Mouse (Mus musculus) thymus, postnatal 25 days (tissue): ENCODE measurements around the gene Taar6.

ENCODE experiments used
- DNase-seq: peaks from one replicate; pipeline ENCODE4 v3.0.0; 2022

Gene Taar6

GRCm38 (mm10) chr10:23985546-23985945 lies at the start of gene Taar6:
TSS of gene Taar6 (minus strand) at chr10:23985646.
- DNase-seq = no peak

GRCm38 (mm10) chr10:24031347-24031746 lies 45.9 kb upstream of the Taar6 start:
- no peak for DNase-seq

- DNase-seq = no peak
These were observed 41.5 kb upstream of the Taar6 start, which contains the start of gene Taar7d for GRCm38 (mm10) chr10:24026922-24027321. TSS of gene Taar7d (plus strand) at chr10:24027222.

GRCm38 (mm10) chr10:24008143-24008542 lies 22.7 kb upstream of the Taar6 start:
- no peak for DNase-seq

- DNase-seq = no peak
These were observed 21.6 kb upstream of the Taar6 start for GRCm38 (mm10) chr10:24007034-24007433.

- DNase-seq = no peak
These were observed 21.0 kb upstream of the Taar6 start for GRCm38 (mm10) chr10:24006442-24006841.

GRCm38 (mm10) chr10:23999639-24000038 lies 14.2 kb upstream of the Taar6 start, which contains the start of gene Taar7b:
TSS of gene Taar7b (plus strand) at chr10:23999939.
- DNase-seq = no peak

- DNase-seq = no peak
These were observed 7.9 kb upstream of the Taar6 start, which contains the start of gene Taar7a for GRCm38 (mm10) chr10:23993381-23993780. TSS of gene Taar7a (minus strand) at chr10:23993481.

- DNase-seq = peak; percentile 6
These were observed 973 bp upstream of the Taar6 start for GRCm38 (mm10) chr10:23986419-23986818.

GRCm38 (mm10) chr10:23978901-23979705 lies 6.3 kb downstream of the Taar6 start:
- DNase-seq = peak; percentile 55

- no peak for DNase-seq
These were observed 7.5 kb downstream of the Taar6 start for GRCm38 (mm10) chr10:23977958-23978357.

GRCm38 (mm10) chr10:23971256-23971655 lies 14.2 kb downstream of the Taar6 start:
- DNase-seq = no peak

GRCm38 (mm10) chr10:23970656-23971165 lies 14.7 kb downstream of the Taar6 start, which contains the start of gene Taar5:
TSS of gene Taar5 (plus strand) at chr10:23970706.
- DNase-seq = no peak

GRCm38 (mm10) chr10:23964921-23965610 lies 20.4 kb downstream of the Taar6 start:
- DNase-seq = no peak

- no peak for DNase-seq
These were observed 22.0 kb downstream of the Taar6 start for GRCm38 (mm10) chr10:23963444-23963843.

GRCm38 (mm10) chr10:23960444-23960915 lies 25.0 kb downstream of the Taar6 start, which contains the start of gene Taar4:
TSS of gene Taar4 (plus strand) at chr10:23960494.
- no peak for DNase-seq

- DNase-seq = no peak
These were observed 26.4 kb downstream of the Taar6 start for GRCm38 (mm10) chr10:23959071-23959470.

- no peak for DNase-seq
These were observed 33.7 kb downstream of the Taar6 start for GRCm38 (mm10) chr10:23951714-23952113.

- no peak for DNase-seq
These were observed 35.9 kb downstream of the Taar6 start, which contains the start of gene Taar3 for GRCm38 (mm10) chr10:23949508-23950005. TSS of gene Taar3 (plus strand) at chr10:23949558.

GRCm38 (mm10) chr10:23948026-23948425 lies 37.4 kb downstream of the Taar6 start:
- DNase-seq = no peak

- DNase-seq = peak; percentile 18
These were observed 43.0 kb downstream of the Taar6 start for GRCm38 (mm10) chr10:23942465-23942864.

GRCm38 (mm10) chr10:23938312-23938711 lies 47.1 kb downstream of the Taar6 start, which contains the start of gene Taar2:
TSS of gene Taar2 (plus strand) at chr10:23938572.
- no peak for DNase-seq

GRCm38 (mm10) chr10:23937613-23938012 lies 47.8 kb downstream of the Taar6 start:
- no peak for DNase-seq
